In the genomic region with DNA sequence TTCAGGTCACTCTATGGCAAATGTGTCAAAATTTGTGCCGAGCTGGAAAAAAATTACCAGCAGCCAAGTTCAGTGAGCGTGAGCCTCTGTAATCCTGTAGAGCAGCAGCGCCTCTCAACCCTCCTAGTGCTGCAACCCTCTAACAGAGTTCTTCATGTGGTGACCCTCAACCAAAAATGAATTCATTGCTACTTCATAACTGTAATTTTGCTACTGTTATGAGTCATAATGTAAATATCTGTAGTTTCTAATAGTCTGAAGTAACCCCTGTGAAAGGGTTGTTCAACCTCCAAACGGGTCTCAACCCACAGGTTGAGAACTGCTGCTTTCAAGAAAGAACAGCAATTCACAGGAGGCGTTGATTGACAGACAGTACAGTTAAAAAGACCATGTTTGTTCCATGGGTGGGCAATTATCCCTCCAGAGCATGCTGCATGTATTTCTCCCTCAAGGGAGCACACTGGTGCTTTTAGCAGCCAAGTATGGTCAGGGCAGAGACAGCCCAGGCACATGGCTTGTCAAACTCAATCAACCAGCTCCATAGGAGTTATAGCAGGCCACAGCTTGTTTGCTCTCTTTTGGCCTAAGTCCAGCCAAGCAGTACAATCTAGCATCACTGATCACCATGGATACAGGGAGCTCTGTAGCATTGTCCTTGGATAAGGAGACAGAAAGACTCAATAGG, we compare ENCODE assay signal across 9 mouse cellular contexts. TPM values are rescaled to one million over a fixed set of nuclear protein-coding genes. Genes with fewer than 3 reads are reported as not detected.
A peak's percentile ranks its signal among the peaks of the same experiment; 100 is the strongest.
DNase-seq lines count a peak whose midpoint lies in the region; ATAC-seq lines count a peak whose summit lies in the region.
"Had no signal": no experiment of that assay in that cellular context is flagged by ENCODE, and none has a peak within 500 bp of the region (broad histone marks: within the 10 kb centered on the region; RNA-seq: fewer than 3 reads in every experiment).

No protein-coding gene starts in this region.

- H3K36me3 ChIP-seq in neural tube, embryonic 11.5 days (ENCODE audit: control insufficient read depth, insufficient read depth, low read length): no peaks in the 10 kb centered on the region
- H3K36me3 ChIP-seq in limb, embryonic 11.5 days (ENCODE audit: control insufficient read depth, insufficient read depth, low read length): no peaks in the 10 kb centered on the region

- H3K27ac ChIP-seq in neural tube, embryonic 11.5 days (ENCODE audit: low read depth, low read length): no peak overlapping the region
- no peak overlapping the region for H3K27ac ChIP-seq in limb, embryonic 11.5 days (replicated peaks; ENCODE audit: low read depth, low read length)
- H3K27ac ChIP-seq: macrophage had no signal

- no peak overlapping the region for H3K9ac ChIP-seq in neural tube, embryonic 11.5 days (ENCODE audit: low read length)
- no peak overlapping the region for H3K9ac ChIP-seq in limb, embryonic 11.5 days (ENCODE audit: low read length)

- H3K4me1 ChIP-seq in neural tube, embryonic 11.5 days (ENCODE audit: control insufficient read depth, insufficient read depth, low read length): no peaks in the 10 kb centered on the region
- no peaks in the 10 kb centered on the region for H3K4me1 ChIP-seq in limb, embryonic 11.5 days (ENCODE audit: control insufficient read depth, insufficient read depth, low read length)

- peak; percentile 33 to 49 for DNase-seq in adrenal gland, adult (ENCODE audit: inconsistent age in 2 of 2, low spot score in 1 of 2)
- no peak for DNase-seq in adrenal gland, adult 18-20 months (ENCODE audit: low spot score in 2 of 2)
- DNase-seq in neural tube, embryonic 11.5 days (ENCODE audit: low spot score): peak; percentile 22
- no peak for DNase-seq in neural tube, embryonic 10.5 days (ENCODE audit: extremely low spot score, low spot score)
- DNase-seq in limb, embryonic 11.5 days (ENCODE audit: low spot score): peak; percentile 41
- no peak for DNase-seq in spleen, postnatal 10 days (ENCODE audit: low spot score in 2 of 2)
- DNase-seq in gastrocnemius, postnatal 4 days (ENCODE audit: low spot score in 2 of 2): no peak

- no peak overlapping the region for H3K4me3 ChIP-seq in neural tube, embryonic 11.5 days (ENCODE audit: low read depth, low read length)
- no peak overlapping the region for H3K4me3 ChIP-seq in limb, embryonic 11.5 days (ENCODE audit: low read depth, low read length)

- no peaks in the 10 kb centered on the region for H3K9me3 ChIP-seq in neural tube, embryonic 11.5 days (ENCODE audit: control insufficient read depth, low read length)
- H3K9me3 ChIP-seq in limb, embryonic 11.5 days (ENCODE audit: control insufficient read depth, low read length): no peaks in the 10 kb centered on the region

- H3K4me2 ChIP-seq in neural tube, embryonic 11.5 days (ENCODE audit: low read depth): no peak overlapping the region
- no peak overlapping the region for H3K4me2 ChIP-seq in limb, embryonic 11.5 days (ENCODE audit: low read depth, severe bottlenecking)

- WGBS in neural tube, embryonic 11.5 days: 85% methylated on average over 5 of the region's 5 CpGs
- WGBS in limb, embryonic 11.5 days: 84% methylated on average over 5 of the region's 5 CpGs

- peak; percentile 58 for ATAC-seq in neural tube, embryonic 11.5 days (ENCODE audit: insufficient read depth, low FRiP score, low TSS enrichment)
- ATAC-seq in limb, embryonic 11.5 days (ENCODE audit: insufficient number of reproducible peaks, low FRiP score, low TSS enrichment, low read depth): peak; percentile 67; the same call in 1 of the 2 replicates
- no peak for ATAC-seq in inflammation-experienced regulatory T-cells, adult 6 months

- H3K27me3 ChIP-seq in neural tube, embryonic 11.5 days (ENCODE audit: control insufficient read depth, insufficient read depth, low read length): no peaks in the 10 kb centered on the region
- no peaks in the 10 kb centered on the region for H3K27me3 ChIP-seq in limb, embryonic 11.5 days (ENCODE audit: control insufficient read depth, insufficient read depth, low read length)

RNA-seq across cellular contexts. Expression of a gene that starts 21.0 kb away (rescaled TPM):
- total RNA-seq in adrenal gland, adult 18-20 months (2021): 1 to 10 TPM; 4.5 to 6.7 TPM
- polyA plus RNA-seq in neural tube, embryonic 11.5 days (2014; fragmentation: Nextera tagmentation; extraction: Ambion mirVana): not detected in 2 replicates
- polyA plus RNA-seq in limb, embryonic 11.5 days (2014; fragmentation: Nextera tagmentation; extraction: Ambion mirVana): 0.06 and 0.15 TPM in 2 replicates
- not detected for polyA plus RNA-seq in inflammation-experienced regulatory T-cells, adult 6 months (2017; shearing (Covaris generic))
- total RNA-seq in gastrocnemius, postnatal 4 days (2021): under 1 TPM; 0.08 to 0.15 TPM
- polyA plus RNA-seq: macrophage had no signal

RNA-seq across cellular contexts. Expression of a gene that starts 53.7 kb away (rescaled TPM):
- 10 to 100 TPM; 19.0 to 20.2 TPM for total RNA-seq in adrenal gland, adult 18-20 months (2021)
- polyA plus RNA-seq in neural tube, embryonic 11.5 days (2014; fragmentation: Nextera tagmentation; extraction: Ambion mirVana): 25.9 and 28.8 TPM in 2 replicates
- polyA plus RNA-seq in limb, embryonic 11.5 days (2014; fragmentation: Nextera tagmentation; extraction: Ambion mirVana): 34.5 and 40.1 TPM in 2 replicates
- 10 to 100 TPM; 79.3 to 85.8 (median 82.8) TPM for polyA plus RNA-seq in inflammation-experienced regulatory T-cells, adult 6 months (2017; shearing (Covaris generic))
- total RNA-seq in gastrocnemius, postnatal 4 days (2021): 10 to 100 TPM; 18.9 to 19.0 TPM

Comparison
In these comparisons a context has a peak if more than half of its experiments do, and no peak if none do; other contexts are left out.
1. DNase-seq: peak in adrenal gland, adult (2 of 2), neural tube, embryonic 11.5 days (single experiment) and limb, embryonic 11.5 days (single experiment); none in adrenal gland, adult 18-20 months (0 of 2), neural tube, embryonic 10.5 days (single experiment), spleen, postnatal 10 days (0 of 2) and gastrocnemius, postnatal 4 days (0 of 2).